Mouse (Mus musculus) midbrain, embryonic 10.5 days (tissue): ENCODE results near the gene Nudt2. TPM values are rescaled to one million over a fixed set of nuclear protein-coding genes. Genes with fewer than 3 reads are reported as not detected.

Experiments used
- DNase-seq: peaks from one replicate; pipeline ENCODE4 v3.0.0-alpha.2; 2017; ENCODE audit warnings: low spot score
- H3K27ac ChIP-seq: fragments of 300-500 bp; sonication (generic); replicated peaks from 2 replicates; pipeline ENCODE4 v1.5.1; 2016; ENCODE audit warnings: mild to moderate bottlenecking
- H3K27me3 ChIP-seq: fragments of 300-500 bp; sonication (generic); 2 replicates; pipeline ENCODE4 v1.6.1; 2016; ENCODE audit warnings: low read depth, mild to moderate bottlenecking; ENCODE audit not compliant: poor library complexity, severe bottlenecking
- H3K36me3 ChIP-seq: fragments of 300-500 bp; sonication (generic); 2 replicates; pipeline ENCODE4 v1.6.1; 2016; ENCODE audit warnings: mild to moderate bottlenecking, moderate library complexity
- H3K4me1 ChIP-seq: fragments of 300-500 bp; sonication (generic); 2 replicates; pipeline ENCODE4 v1.6.1; 2016
- H3K4me3 ChIP-seq: fragments of 300-500 bp; sonication (generic); 2 replicates; pipeline ENCODE4 v1.5.1; 2016; ENCODE audit warnings: mild to moderate bottlenecking, moderate library complexity
- H3K9me3 ChIP-seq: fragments of 300-500 bp; sonication (generic); replicated peaks from 2 replicates; pipeline ENCODE4 v1.6.1; 2016; ENCODE audit warnings: mild to moderate bottlenecking
- WGBS: fragments of 180-500 bp; shearing (Covaris S2); methylation state at CpG from one replicate; pipeline ENCODE4 v1.1.7; 2016; 5-methylcytosine and 5-hydroxymethylcytosine counted together
- polyA plus RNA-seq: library from polyadenylated mRNA; unstranded; fragments of >200 nt; fragmentation: Nextera tagmentation; extraction: Ambion mirVana; gene quantifications from 2 replicates; pipeline ENCODE4 v1.2.1, GENCODE M21; 2016

Gene Nudt2
- polyA plus RNA-seq, 1 experiment from 2014 or later: 63.3 TPM

- Histone ChIP-seq H3K36me3 (peaks cover 14% of the 10 kb centered on the region), H3K27ac (no peak overlapping the region), H3K4me3 (peak overlapping the region; percentile 51; the same call in 1 of the 2 replicates), H3K4me1 (peaks cover 30% of the 10 kb centered on the region), H3K27me3 (peaks cover 86% of the 10 kb centered on the region), H3K9me3 (no peaks in the 10 kb centered on the region)
- DNase-seq: no peak
- 32% methylated on average over 5 of the region's 5 CpGs for WGBS
Measured at GRCm38 (mm10) chr4:41497046-41497445, 32.1 kb downstream of the Nudt2 start.

- H3K36me3 ChIP-seq: peaks cover 14% of the 10 kb centered on the region
- peak; percentile 71 for DNase-seq
- H3K27ac ChIP-seq: peak overlapping the region; percentile 50; the same call in 1 of the 2 replicates
- peaks cover 92% of the 10 kb centered on the region for H3K27me3 ChIP-seq
- no peaks in the 10 kb centered on the region for H3K9me3 ChIP-seq
- peak overlapping the region; percentile 51 for H3K4me3 ChIP-seq
- peaks cover 36% of the 10 kb centered on the region for H3K4me1 ChIP-seq
- 1% methylated on average over 34 of the region's 34 CpGs for WGBS
Measured at GRCm38 (mm10) chr4:41497579-41497978, 32.6 kb downstream of the Nudt2 start.

- H3K36me3 ChIP-seq: peaks cover 14% of the 10 kb centered on the region
- peaks cover 95% of the 10 kb centered on the region for H3K27me3 ChIP-seq
- peak overlapping the region; percentile 50; the same call in 1 of the 2 replicates for H3K27ac ChIP-seq
- 6% methylated on average over 72 of the region's 72 CpGs for WGBS
- no peaks in the 10 kb centered on the region for H3K9me3 ChIP-seq
- H3K4me1 ChIP-seq: peaks cover 42% of the 10 kb centered on the region
- peak; percentile 38 for DNase-seq
- peak overlapping the region; percentile 51 for H3K4me3 ChIP-seq
Measured at GRCm38 (mm10) chr4:41497995-41498845, 33.3 kb downstream of the Nudt2 start.

GRCm38 (mm10) chr4:41498921-41499391 is 34.0 kb downstream of the Nudt2 start:
- peaks cover 44% of the 10 kb centered on the region for H3K4me1 ChIP-seq
- WGBS: 1% methylated on average over 43 of the region's 43 CpGs
- H3K27ac ChIP-seq: no peak overlapping the region
- peaks cover 89% of the 10 kb centered on the region for H3K27me3 ChIP-seq
- H3K4me3 ChIP-seq: peak overlapping the region; percentile 51
- no peaks in the 10 kb centered on the region for H3K9me3 ChIP-seq
- peak; percentile 55 for DNase-seq
- H3K36me3 ChIP-seq: peaks cover 14% of the 10 kb centered on the region

GRCm38 (mm10) chr4:41499619-41500018 is 34.7 kb downstream of the Nudt2 start:
- Histone ChIP-seq H3K27me3 (peaks cover 84% of the 10 kb centered on the region), H3K4me3 (peak overlapping the region; percentile 51; the same call in 1 of the 2 replicates)
- WGBS: 59% methylated on average over 8 of the region's 8 CpGs

GRCm38 (mm10) chr4:41500787-41501186 is 35.8 kb downstream of the Nudt2 start:
- no peak overlapping the region for H3K4me3 ChIP-seq
- H3K27me3 ChIP-seq: peaks cover 84% of the 10 kb centered on the region
- no peak for DNase-seq
- no peak overlapping the region for H3K27ac ChIP-seq
- WGBS: 71% methylated on average over 4 of the region's 4 CpGs
- H3K9me3 ChIP-seq: no peaks in the 10 kb centered on the region
- peaks cover 11% of the 10 kb centered on the region for H3K36me3 ChIP-seq
- peaks cover 52% of the 10 kb centered on the region for H3K4me1 ChIP-seq

More at GRCm38 (mm10) chr4:41499619-41500018, 34.7 kb downstream of the Nudt2 start:
- no peak for DNase-seq
- H3K9me3 ChIP-seq: no peaks in the 10 kb centered on the region
- H3K36me3 ChIP-seq: peaks cover 14% of the 10 kb centered on the region
- H3K4me1 ChIP-seq: peaks cover 44% of the 10 kb centered on the region
- H3K27ac ChIP-seq: no peak overlapping the region

GRCm38 (mm10) chr4:41502171-41502940 is 37.4 kb downstream of the Nudt2 start:
- 10% methylated on average over 20 of the region's 20 CpGs for WGBS
- DNase-seq: no peak
- peak overlapping the region; percentile 79 for H3K27ac ChIP-seq

GRCm38 (mm10) chr4:41502986-41503412 is 38.0 kb downstream of the Nudt2 start, which contains the start of gene AI464131:
Gene AI464131 (minus strand): TSS chr4:41503076.
- DNase-seq: peak; percentile 99
- H3K4me1 ChIP-seq: peaks cover 64% of the 10 kb centered on the region
- 1% methylated on average over 18 of the region's 18 CpGs for WGBS
- H3K27ac ChIP-seq: peak within 1 kb of the TSS; percentile 79
- H3K27me3 ChIP-seq: peaks cover 70% of the 10 kb centered on the region
- H3K9me3 ChIP-seq: no peaks in the 10 kb centered on the region
- H3K4me3 ChIP-seq: peak within 1 kb of the TSS; percentile 61
- H3K36me3 ChIP-seq: no peaks in the 10 kb centered on the region

More at GRCm38 (mm10) chr4:41502171-41502940, 37.4 kb downstream of the Nudt2 start:
- Histone ChIP-seq H3K27me3 (peaks cover 71% of the 10 kb centered on the region), H3K4me1 (peaks cover 64% of the 10 kb centered on the region), H3K36me3 (no peaks in the 10 kb centered on the region), H3K4me3 (peak overlapping the region; percentile 61), H3K9me3 (no peaks in the 10 kb centered on the region)

GRCm38 (mm10) chr4:41504325-41504724 is 39.4 kb downstream of the Nudt2 start:
- no peak for DNase-seq
- Histone ChIP-seq H3K4me1 (peaks cover 51% of the 10 kb centered on the region), H3K36me3 (no peaks in the 10 kb centered on the region), H3K27ac (no peak overlapping the region), H3K9me3 (no peaks in the 10 kb centered on the region), H3K27me3 (peaks cover 70% of the 10 kb centered on the region), H3K4me3 (no peak overlapping the region)
- 75% methylated on average over 5 of the region's 5 CpGs for WGBS

- Histone ChIP-seq H3K9me3 (no peaks in the 10 kb centered on the region), H3K4me1 (peaks cover 50% of the 10 kb centered on the region), H3K36me3 (no peaks in the 10 kb centered on the region), H3K27me3 (peaks cover 69% of the 10 kb centered on the region), H3K27ac (no peak overlapping the region), H3K4me3 (no peak overlapping the region)
- 49% methylated on average over 11 of the region's 11 CpGs for WGBS
- DNase-seq: no peak
Measured at GRCm38 (mm10) chr4:41505131-41505551, 40.2 kb downstream of the Nudt2 start.

GRCm38 (mm10) chr4:41506156-41506555 is 41.2 kb downstream of the Nudt2 start:
- Histone ChIP-seq H3K4me3 (peak overlapping the region; percentile 71), H3K4me1 (peaks cover 50% of the 10 kb centered on the region), H3K27me3 (peaks cover 61% of the 10 kb centered on the region)

GRCm38 (mm10) chr4:41506906-41507305 is 42.0 kb downstream of the Nudt2 start:
- no peaks in the 10 kb centered on the region for H3K36me3 ChIP-seq
- H3K4me1 ChIP-seq: peaks cover 46% of the 10 kb centered on the region
- peaks cover 61% of the 10 kb centered on the region for H3K27me3 ChIP-seq
- DNase-seq: peak; percentile 92
- H3K9me3 ChIP-seq: no peaks in the 10 kb centered on the region
- under 1% methylated on average over 29 of the region's 29 CpGs for WGBS
- peak overlapping the region; percentile 88 for H3K27ac ChIP-seq
- H3K4me3 ChIP-seq: peak overlapping the region; percentile 71

More at GRCm38 (mm10) chr4:41506156-41506555, 41.2 kb downstream of the Nudt2 start:
- DNase-seq: peak; percentile 79
- WGBS: 9% methylated on average over 13 of the region's 13 CpGs
- H3K36me3 ChIP-seq: no peaks in the 10 kb centered on the region
- H3K27ac ChIP-seq: peak overlapping the region; percentile 88
- H3K9me3 ChIP-seq: no peaks in the 10 kb centered on the region
